Mouse (Mus musculus): Measurements from ENCODE around the gene Eno1. TPM values are rescaled to one million over a fixed set of nuclear protein-coding genes. Genes with fewer than 3 reads are reported as not detected.

Gene Eno1
- polyA plus RNA-seq, 1 experiment from 2014 or later = 305 TPM

DNA sequence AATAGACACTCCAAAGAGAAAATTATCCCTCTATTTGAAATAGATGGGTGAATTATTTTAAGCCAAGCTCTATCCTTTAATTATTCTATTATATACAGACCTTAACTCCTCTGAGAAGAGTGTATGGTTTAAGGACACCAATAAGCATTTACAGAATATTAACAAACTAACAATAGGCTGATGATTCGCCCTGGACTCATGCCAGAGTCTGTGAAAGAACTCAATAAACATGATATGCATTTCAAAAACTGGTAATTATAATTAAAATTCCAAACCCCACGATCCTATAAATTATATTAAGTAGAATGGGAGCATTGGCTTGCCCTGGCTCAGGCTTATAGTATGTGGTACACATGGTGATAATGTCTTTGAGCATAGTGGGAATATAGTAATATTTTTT, 43.5 kb downstream of the Eno1 start:
- peaks cover 9% of the 10 kb centered on the region; the same call in 1 of the 2 replicates for H3K4me1 ChIP-seq (ENCODE audit: insufficient read depth, low read depth, low read length)
- no peak for TF ChIP-seq CTCF (IDR thresholded peaks at IDR 0.05)
- TF ChIP-seq EP300 (IDR thresholded peaks at IDR 0.05) = no peak
- ATAC-seq (no peak), DNase-seq (ENCODE audit: low spot score) (no peak)
- H3K27ac ChIP-seq (ENCODE audit: low read length) = no peak overlapping the region
- no peak overlapping the region for H3K9ac ChIP-seq (replicated peaks; ENCODE audit: low read depth)
- 47% methylated on average over 2 of the region's 2 CpGs for WGBS
- no peaks in the 10 kb centered on the region for H3K36me3 ChIP-seq (ENCODE audit: insufficient read depth, low read length)
- no peak overlapping the region for H3K4me2 ChIP-seq (replicated peaks; ENCODE audit: low read depth, low read length)
- no peaks in the 10 kb centered on the region for H3K27me3 ChIP-seq (replicated peaks; ENCODE audit: insufficient read depth, low read length)
- H3K9me3 ChIP-seq (ENCODE audit: low read length) = no peaks in the 10 kb centered on the region
- no peak overlapping the region for H3K4me3 ChIP-seq (ENCODE audit: low read depth, low read length)

DNA sequence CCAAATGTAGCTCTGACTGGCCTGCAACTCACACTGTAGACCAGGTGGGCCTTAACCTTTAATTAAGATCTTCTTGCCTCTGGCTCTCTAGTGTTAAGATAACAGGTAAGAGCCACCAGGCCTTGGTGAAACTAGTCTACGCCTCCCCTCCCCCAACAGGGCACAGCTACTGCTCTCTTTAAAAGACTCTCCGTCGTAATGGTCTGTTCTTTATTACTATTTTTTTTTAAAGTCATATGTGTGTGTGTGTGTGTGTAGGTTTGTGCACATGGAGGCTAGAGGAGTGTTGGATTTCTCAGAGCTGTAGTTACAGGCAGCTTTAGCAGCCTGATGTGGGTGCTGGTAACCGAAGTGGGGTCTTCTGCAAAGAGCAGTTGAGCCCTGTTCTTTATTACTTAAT, 43.9 kb downstream of the Eno1 start:
- Histone ChIP-seq H3K4me1 (ENCODE audit: insufficient read depth, low read depth, low read length) (peaks cover 9% of the 10 kb centered on the region; the same call in 1 of the 2 replicates), H3K4me2 (replicated peaks; ENCODE audit: low read depth, low read length) (peak overlapping the region; percentile 52; the same call in 1 of the 2 replicates), H3K4me3 (ENCODE audit: low read depth, low read length) (peak overlapping the region; percentile 93; the same call in 1 of the 2 replicates), H3K27ac (ENCODE audit: low read length) (peak overlapping the region; percentile 97), H3K9ac (replicated peaks; ENCODE audit: low read depth) (no peak overlapping the region), H3K9me3 (ENCODE audit: low read length) (no peaks in the 10 kb centered on the region), H3K36me3 (ENCODE audit: insufficient read depth, low read length) (no peaks in the 10 kb centered on the region), H3K27me3 (replicated peaks; ENCODE audit: insufficient read depth, low read length) (no peaks in the 10 kb centered on the region)
- TF ChIP-seq CTCF (IDR thresholded peaks at IDR 0.05) = no peak
- no peak for TF ChIP-seq EP300 (IDR thresholded peaks at IDR 0.05)
- WGBS = 44% methylated on average over 4 of the region's 4 CpGs
- ATAC-seq (no peak), DNase-seq (ENCODE audit: low spot score) (no peak)

DNA sequence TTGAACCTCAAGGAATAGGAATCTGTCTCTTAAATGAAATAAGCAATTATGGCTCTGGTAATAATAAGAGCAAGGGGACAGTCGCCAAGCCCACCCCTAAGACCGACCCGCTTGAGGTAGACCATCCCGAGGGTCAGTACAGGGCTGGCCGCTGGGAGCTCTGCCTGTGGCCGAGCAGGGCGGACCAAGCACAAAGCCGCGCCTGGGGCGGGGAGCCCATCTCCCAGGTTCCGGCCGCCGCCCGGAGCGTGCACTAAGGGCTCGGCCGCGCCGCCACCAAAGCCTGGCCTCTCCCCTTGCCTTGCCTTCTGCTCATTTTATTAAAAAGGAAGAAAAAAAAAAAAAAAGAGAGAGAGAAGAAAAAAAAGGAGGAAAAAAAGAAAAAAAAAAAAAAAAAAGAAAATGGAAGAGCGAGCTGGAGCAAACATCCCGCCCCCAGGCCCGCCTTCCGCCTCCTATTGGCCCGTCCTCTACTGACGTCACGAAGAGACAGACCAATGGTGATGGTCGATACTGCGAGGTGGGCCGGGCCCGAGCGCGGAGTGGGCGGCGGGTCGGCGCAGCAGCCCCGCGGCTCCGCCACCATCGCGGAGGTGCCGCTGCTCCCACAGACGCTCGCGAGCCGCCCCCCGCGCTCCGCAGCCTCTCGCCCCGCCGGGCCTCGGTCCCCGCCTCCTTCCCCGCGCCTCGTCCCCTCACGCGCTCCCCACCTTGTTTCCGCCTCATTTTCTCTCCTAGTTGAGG, 44.7 kb downstream of the Eno1 start, which contains the start of gene Rere:
Gene Rere (plus strand): TSS at position 629 of the 744 bp plus-strand sequence.
- Histone ChIP-seq H3K4me2 (replicated peaks; ENCODE audit: low read depth, low read length) (peak within 1 kb of the TSS; percentile 73), H3K27ac (ENCODE audit: low read length) (peak within 1 kb of the TSS; percentile 97), H3K27me3 (replicated peaks; ENCODE audit: insufficient read depth, low read length) (no peaks in the 10 kb centered on the region), H3K9me3 (ENCODE audit: low read length) (no peaks in the 10 kb centered on the region), H3K36me3 (ENCODE audit: insufficient read depth, low read length) (no peaks in the 10 kb centered on the region), H3K4me1 (ENCODE audit: insufficient read depth, low read depth, low read length) (peaks cover 9% of the 10 kb centered on the region; the same call in 1 of the 2 replicates), H3K9ac (replicated peaks; ENCODE audit: low read depth) (peak within 1 kb of the TSS; percentile 93), H3K4me3 (ENCODE audit: low read depth, low read length) (peak within 1 kb of the TSS; percentile 93)
- ATAC-seq (peak; percentile 100), DNase-seq (ENCODE audit: low spot score) (peak; percentile 96)
- TF ChIP-seq CTCF (IDR thresholded peaks at IDR 0.05) (peak; percentile 42; the same call in 1 of the 2 replicates), EP300 (IDR thresholded peaks at IDR 0.05) (no peak)
- under 1% methylated on average over 51 of the region's 60 CpGs for WGBS

DNA sequence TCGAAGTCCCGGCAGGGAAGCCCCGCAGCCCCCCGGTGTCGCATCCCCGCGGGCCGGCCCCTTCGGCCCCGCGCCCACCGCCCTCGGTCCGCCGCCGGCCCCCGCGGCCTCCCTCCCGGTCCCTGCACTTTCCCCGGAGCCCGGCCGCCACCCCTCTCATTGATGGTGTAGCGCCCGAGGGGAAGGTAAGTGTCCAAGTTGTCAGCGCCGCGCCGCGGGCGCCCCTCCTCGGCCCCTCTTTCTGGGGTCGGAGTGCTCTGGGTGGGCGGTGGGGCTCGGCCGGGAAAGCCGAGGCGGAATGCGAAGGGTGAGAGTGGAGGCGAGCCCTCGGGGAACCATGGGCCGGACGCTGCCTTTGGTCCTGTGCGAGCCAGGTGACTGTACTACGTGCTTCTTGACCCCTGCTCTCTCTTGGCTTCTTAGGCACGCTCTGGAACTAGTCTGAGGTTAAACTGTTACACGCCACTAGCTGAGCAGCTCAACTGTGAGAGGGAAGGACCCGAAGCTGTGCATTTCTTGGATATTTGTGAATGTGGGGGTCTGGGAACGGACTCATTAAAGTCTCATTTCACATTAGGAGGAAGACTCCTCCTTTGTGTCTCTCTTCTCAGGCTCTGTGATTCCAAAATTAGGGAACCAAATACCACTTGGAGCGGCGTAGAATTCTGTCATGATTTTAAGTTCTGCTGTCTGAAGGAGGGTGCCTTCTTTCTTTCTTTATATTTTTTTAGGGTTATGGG, 45.5 kb downstream of the Eno1 start:
- no peaks in the 10 kb centered on the region for H3K27me3 ChIP-seq (replicated peaks; ENCODE audit: insufficient read depth, low read length)
- H3K4me3 ChIP-seq (ENCODE audit: low read depth, low read length) = peak overlapping the region; percentile 93
- no peaks in the 10 kb centered on the region for H3K36me3 ChIP-seq (ENCODE audit: insufficient read depth, low read length)
- H3K4me2 ChIP-seq (replicated peaks; ENCODE audit: low read depth, low read length) = peak overlapping the region; percentile 73
- DNase-seq (ENCODE audit: low spot score) (peak; percentile 68), ATAC-seq (peak; percentile 27)
- no peak for TF ChIP-seq CTCF (IDR thresholded peaks at IDR 0.05)
- TF ChIP-seq EP300 (IDR thresholded peaks at IDR 0.05) = no peak
- H3K27ac ChIP-seq (ENCODE audit: low read length) = peak overlapping the region; percentile 96
- H3K9ac ChIP-seq (replicated peaks; ENCODE audit: low read depth) = peak overlapping the region; percentile 93
- WGBS = 1% methylated on average over 44 of the region's 50 CpGs
- H3K4me1 ChIP-seq (ENCODE audit: insufficient read depth, low read depth, low read length) = peaks cover 9% of the 10 kb centered on the region; the same call in 1 of the 2 replicates
- no peaks in the 10 kb centered on the region for H3K9me3 ChIP-seq (ENCODE audit: low read length)

DNA sequence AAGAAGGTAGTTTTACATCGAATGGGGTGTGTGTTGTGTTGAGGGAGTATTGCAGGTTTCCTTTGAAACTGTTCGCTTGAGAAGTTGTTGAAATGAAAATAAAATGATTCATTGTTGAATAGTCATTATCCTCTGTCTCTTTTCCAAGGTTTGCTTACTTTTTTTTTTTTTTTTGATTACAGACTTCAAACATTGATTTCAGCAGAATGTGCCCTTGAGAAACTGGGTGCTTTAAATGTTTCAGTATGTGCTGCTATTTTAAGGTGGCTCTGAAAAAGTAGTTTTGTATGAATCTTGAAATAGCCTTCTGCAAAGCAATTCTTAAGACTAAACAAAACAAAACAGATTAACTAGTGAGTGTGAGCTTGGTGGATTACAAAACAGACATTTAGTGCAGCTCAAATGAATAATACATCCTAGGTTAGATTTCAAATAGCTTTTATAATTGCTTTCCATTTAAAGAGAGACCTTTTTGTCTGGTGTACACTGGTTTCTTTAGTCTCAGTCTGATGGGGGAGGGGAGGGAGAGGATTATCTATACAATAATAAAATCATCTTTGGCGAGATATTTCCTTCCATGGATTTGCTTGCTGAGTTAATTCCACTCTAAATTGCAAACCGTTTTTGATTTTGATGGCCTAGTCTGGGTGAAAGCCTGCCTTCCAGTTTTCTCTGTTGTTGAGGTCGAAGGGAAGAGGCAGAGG, 46.3 kb downstream of the Eno1 start:
- TF ChIP-seq CTCF (IDR thresholded peaks at IDR 0.05) (no peak), EP300 (IDR thresholded peaks at IDR 0.05) (no peak)
- H3K4me3 ChIP-seq (ENCODE audit: low read depth, low read length) = peak overlapping the region; percentile 93

DNA sequence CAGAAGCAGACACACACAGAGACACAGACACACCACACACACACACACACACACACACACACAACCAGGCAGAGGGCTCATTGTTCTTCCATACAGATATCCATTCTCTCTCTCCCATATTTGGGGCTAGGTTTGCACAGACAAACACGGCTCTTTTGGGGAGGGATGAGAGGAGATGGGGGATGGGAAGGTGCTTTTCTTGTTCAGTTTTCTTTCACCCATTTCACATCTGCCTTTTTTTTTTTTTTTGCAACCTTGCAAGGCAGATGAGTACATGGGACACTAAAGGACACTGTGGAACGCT, 46.8 kb downstream of the Eno1 start:
- 39% methylated on average over 2 of the region's 2 CpGs for WGBS
- Histone ChIP-seq H3K9me3 (ENCODE audit: low read length) (no peaks in the 10 kb centered on the region), H3K4me2 (replicated peaks; ENCODE audit: low read depth, low read length) (peak overlapping the region; percentile 73), H3K27me3 (replicated peaks; ENCODE audit: insufficient read depth, low read length) (no peaks in the 10 kb centered on the region), H3K4me1 (ENCODE audit: insufficient read depth, low read depth, low read length) (peaks cover 9% of the 10 kb centered on the region; the same call in 1 of the 2 replicates), H3K36me3 (ENCODE audit: insufficient read depth, low read length) (no peaks in the 10 kb centered on the region), H3K27ac (ENCODE audit: low read length) (no peak overlapping the region), H3K4me3 (ENCODE audit: low read depth, low read length) (no peak overlapping the region), H3K9ac (replicated peaks; ENCODE audit: low read depth) (no peak overlapping the region)
- ATAC-seq (no peak), DNase-seq (ENCODE audit: low spot score) (no peak)
- TF ChIP-seq CTCF (IDR thresholded peaks at IDR 0.05) = no peak
- no peak for TF ChIP-seq EP300 (IDR thresholded peaks at IDR 0.05)

More for the DNA sequence above, 46.3 kb downstream of the Eno1 start:
- DNase-seq (ENCODE audit: low spot score) = no peak
- Histone ChIP-seq H3K27me3 (replicated peaks; ENCODE audit: insufficient read depth, low read length) (no peaks in the 10 kb centered on the region), H3K4me2 (replicated peaks; ENCODE audit: low read depth, low read length) (peak overlapping the region; percentile 73), H3K27ac (ENCODE audit: low read length) (peak overlapping the region; percentile 96), H3K9ac (replicated peaks; ENCODE audit: low read depth) (peak overlapping the region; percentile 93), H3K36me3 (ENCODE audit: insufficient read depth, low read length) (no peaks in the 10 kb centered on the region), H3K9me3 (ENCODE audit: low read length) (no peaks in the 10 kb centered on the region), H3K4me1 (ENCODE audit: insufficient read depth, low read depth, low read length) (peaks cover 9% of the 10 kb centered on the region; the same call in 1 of the 2 replicates)
- WGBS = 13% methylated on average over 5 of the region's 5 CpGs
- ATAC-seq = no peak
